Mouse (Mus musculus): ENCODE data around the gene Gli2.

- TF ChIP-seq CTCF (IDR thresholded peaks at IDR 0.05; ENCODE audit: extremely low read depth, insufficient read depth, low read length) (no peak), POLR2A (IDR thresholded peaks at IDR 0.05; ENCODE audit: extremely low read depth, insufficient read depth, low read length) (no peak)
Measured at GRCm38 (mm10) chr1:118789871-118790270, 263.5 kb downstream of the Gli2 start.

All from cortical plate, adult 2 months (tissue).